Mouse (Mus musculus): ENCODE results near the gene Fam198b. TPM values are rescaled to one million over a fixed set of nuclear protein-coding genes. Genes with fewer than 3 reads are reported as not detected.

The Fam198b gene
- polyA plus RNA-seq, 1 experiment from 2014 or later, result 44.4 TPM

DNA sequence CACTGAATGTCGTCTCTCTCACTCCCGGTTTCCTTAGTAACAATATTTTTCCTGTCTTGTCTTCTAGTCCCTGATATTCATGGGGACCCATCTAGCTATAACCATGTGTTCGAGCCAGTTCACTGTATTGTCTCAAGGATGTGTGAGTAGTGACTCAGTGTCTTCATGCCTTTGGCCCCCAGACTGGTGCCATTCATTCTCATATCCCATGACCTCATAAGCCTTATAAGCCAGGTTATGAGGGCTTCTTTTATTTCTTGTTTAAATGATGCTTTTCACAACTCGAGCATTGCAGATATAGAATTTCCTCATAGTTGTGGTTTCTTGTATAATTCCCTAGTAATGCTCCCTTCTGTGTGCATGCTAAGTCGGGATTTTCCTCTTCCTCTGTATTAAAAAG is 31.9 kb downstream of the Fam198b start:
- 80% methylated on average over 5 of the region's 5 CpGs for WGBS (ENCODE audit: insufficient replicate concordance)
- ATAC-seq (replicated peaks; ENCODE audit: insufficient number of reproducible peaks, low FRiP score, low TSS enrichment), result no peak
- peaks cover 10% of the 10 kb centered on the region for H3K36me3 ChIP-seq (ENCODE audit: control insufficient read depth, insufficient read depth, low read length)

DNA sequence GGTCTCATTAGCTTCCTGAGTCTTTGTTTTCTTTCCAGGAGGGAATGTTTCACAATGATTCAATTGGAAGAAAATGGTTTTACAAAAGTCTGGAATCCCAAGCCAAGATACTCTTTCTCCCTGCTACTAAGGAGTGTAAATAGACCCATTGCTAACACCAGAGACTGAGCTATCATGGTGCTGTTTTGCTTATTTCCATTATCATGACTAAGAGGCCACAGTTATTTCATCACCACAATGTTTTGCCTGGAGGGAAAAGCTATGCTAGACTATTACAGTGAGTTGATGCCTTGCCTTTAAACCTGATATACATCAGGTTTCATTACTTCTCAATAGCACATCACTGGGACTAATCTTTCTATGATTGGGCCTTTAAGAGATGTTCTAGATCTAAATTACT is 34.4 kb downstream of the Fam198b start:
- no peak overlapping the region for H3K27ac ChIP-seq (ENCODE audit: low read depth, low read length)
- no peaks in the 10 kb centered on the region for H3K9me3 ChIP-seq (replicated peaks; ENCODE audit: control insufficient read depth, low read length)
- ATAC-seq (replicated peaks; ENCODE audit: insufficient number of reproducible peaks, low FRiP score, low TSS enrichment), result no peak
- peaks cover 12% of the 10 kb centered on the region for H3K4me1 ChIP-seq (ENCODE audit: control insufficient read depth, insufficient read depth, low read length)
- H3K4me2 ChIP-seq, result no peak overlapping the region
- H3K9ac ChIP-seq (ENCODE audit: low read depth, low read length), result no peak overlapping the region
- no peak overlapping the region for H3K4me3 ChIP-seq (ENCODE audit: low read depth, low read length)
- H3K36me3 ChIP-seq (ENCODE audit: control insufficient read depth, insufficient read depth, low read length), result peaks cover 7% of the 10 kb centered on the region
- no peaks in the 10 kb centered on the region for H3K27me3 ChIP-seq (ENCODE audit: control insufficient read depth, insufficient read depth, low read length)

More for the DNA sequence above, 31.9 kb downstream of the Fam198b start:
- Histone ChIP-seq H3K27me3 (ENCODE audit: control insufficient read depth, insufficient read depth, low read length) (no peaks in the 10 kb centered on the region), H3K27ac (ENCODE audit: low read depth, low read length) (no peak overlapping the region), H3K4me3 (ENCODE audit: low read depth, low read length) (no peak overlapping the region), H3K9me3 (replicated peaks; ENCODE audit: control insufficient read depth, low read length) (no peaks in the 10 kb centered on the region), H3K9ac (ENCODE audit: low read depth, low read length) (no peak overlapping the region), H3K4me1 (ENCODE audit: control insufficient read depth, insufficient read depth, low read length) (no peaks in the 10 kb centered on the region), H3K4me2 (no peak overlapping the region)

DNA sequence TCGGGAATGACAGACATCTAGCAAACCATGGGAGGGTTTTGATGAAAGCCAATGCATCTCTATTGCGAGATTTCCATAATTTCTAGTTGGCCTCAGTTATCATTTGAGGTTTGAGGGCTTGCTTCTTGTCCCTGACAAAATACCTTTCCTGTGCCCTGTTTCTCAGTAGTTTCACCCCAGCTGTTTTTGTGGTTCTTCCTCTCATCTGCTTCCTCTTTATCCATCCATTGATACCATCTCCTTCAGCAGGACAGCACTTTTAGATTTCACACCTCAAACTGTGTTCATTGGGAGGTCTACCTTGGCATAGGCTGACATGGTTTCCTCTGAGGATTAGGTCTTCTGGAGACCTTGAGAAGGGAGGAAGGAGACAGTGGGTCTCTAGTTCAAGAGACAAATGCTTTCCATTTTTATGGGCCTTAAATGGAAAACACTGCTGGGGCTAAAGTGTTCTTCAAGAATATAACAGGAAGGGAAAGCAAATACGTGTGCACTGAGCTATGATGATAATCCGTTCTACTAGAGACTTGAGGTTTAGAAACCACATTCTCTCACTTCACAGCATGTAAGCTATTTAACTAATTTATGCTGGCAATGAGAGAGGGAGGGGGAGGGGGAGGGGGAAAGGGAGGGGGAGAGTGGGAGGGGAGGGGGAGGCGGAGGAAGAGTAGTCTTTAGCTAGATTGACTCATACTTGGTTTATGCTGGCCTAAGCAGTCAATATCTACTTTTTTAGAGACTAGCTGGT is 41.8 kb downstream of the Fam198b start:
- Histone ChIP-seq H3K27ac (ENCODE audit: low read depth, low read length) (peak overlapping the region; percentile 25), H3K4me2 (no peak overlapping the region), H3K4me1 (ENCODE audit: control insufficient read depth, insufficient read depth, low read length) (peaks cover 24% of the 10 kb centered on the region), H3K36me3 (ENCODE audit: control insufficient read depth, insufficient read depth, low read length) (no peaks in the 10 kb centered on the region), H3K27me3 (ENCODE audit: control insufficient read depth, insufficient read depth, low read length) (no peaks in the 10 kb centered on the region), H3K9me3 (replicated peaks; ENCODE audit: control insufficient read depth, low read length) (no peaks in the 10 kb centered on the region), H3K9ac (ENCODE audit: low read depth, low read length) (no peak overlapping the region), H3K4me3 (ENCODE audit: low read depth, low read length) (no peak overlapping the region)
- WGBS (ENCODE audit: insufficient replicate concordance), result 71% methylated on average over 5 of the region's 5 CpGs
- no peak for ATAC-seq (replicated peaks; ENCODE audit: insufficient number of reproducible peaks, low FRiP score, low TSS enrichment)

DNA sequence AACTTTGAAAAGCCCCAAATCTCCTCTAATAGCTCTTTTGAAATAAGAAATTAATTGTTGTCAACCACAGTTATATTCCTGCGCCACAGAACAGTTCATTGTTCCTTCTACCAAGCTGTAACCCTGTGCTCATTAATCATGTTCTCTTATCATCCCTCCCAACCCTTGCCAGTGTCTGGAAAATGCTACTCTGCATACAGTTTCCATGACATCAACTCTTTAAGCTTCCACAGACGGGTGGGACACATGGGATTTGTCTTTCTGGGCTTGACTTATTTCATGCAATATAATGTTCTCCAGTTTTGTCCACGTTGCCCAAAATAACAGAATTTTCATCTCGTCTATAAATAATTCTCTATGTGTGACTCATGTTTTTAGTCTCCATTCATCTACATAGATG is 42.7 kb downstream of the Fam198b start:
- H3K36me3 ChIP-seq (ENCODE audit: control insufficient read depth, insufficient read depth, low read length), result no peaks in the 10 kb centered on the region
- ATAC-seq (replicated peaks; ENCODE audit: insufficient number of reproducible peaks, low FRiP score, low TSS enrichment), result 0 out of 2 replicates have a peak, but pooled peaks have one; percentile 61

DNA sequence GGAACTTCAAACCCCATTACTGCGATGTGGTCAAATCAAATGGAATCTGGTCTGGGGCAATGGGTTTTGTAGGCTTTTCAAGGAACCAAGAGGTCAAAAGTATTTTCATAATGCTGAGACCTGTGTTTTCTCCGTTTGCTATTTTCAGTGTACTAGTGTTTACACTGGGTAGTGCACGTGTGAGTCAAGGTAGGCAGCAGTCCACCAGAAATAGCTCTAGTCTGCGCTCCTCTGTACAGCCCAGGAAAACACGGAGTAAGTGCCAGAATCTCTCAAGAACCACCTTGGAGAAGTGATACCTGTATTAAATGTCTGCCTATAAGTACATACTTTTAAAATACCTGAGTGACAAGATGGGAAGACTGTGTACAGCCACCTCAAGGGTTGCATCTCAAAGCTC is 44.1 kb downstream of the Fam198b start:
- H3K36me3 ChIP-seq (ENCODE audit: control insufficient read depth, insufficient read depth, low read length), result no peaks in the 10 kb centered on the region
- peaks cover 16% of the 10 kb centered on the region; the same call in 1 of the 2 replicates for H3K4me1 ChIP-seq (ENCODE audit: control insufficient read depth, insufficient read depth, low read length)
- ATAC-seq (replicated peaks; ENCODE audit: insufficient number of reproducible peaks, low FRiP score, low TSS enrichment), result no peak
- 67% methylated on average over 5 of the region's 5 CpGs for WGBS (ENCODE audit: insufficient replicate concordance)
- H3K4me3 ChIP-seq (ENCODE audit: low read depth, low read length), result no peak overlapping the region
- no peaks in the 10 kb centered on the region for H3K27me3 ChIP-seq (ENCODE audit: control insufficient read depth, insufficient read depth, low read length)
- no peak overlapping the region for H3K9ac ChIP-seq (ENCODE audit: low read depth, low read length)
- H3K27ac ChIP-seq (ENCODE audit: low read depth, low read length), result 0 out of 2 replicates have a peak overlapping the region, but pooled peaks have one; percentile 12
- no peaks in the 10 kb centered on the region for H3K9me3 ChIP-seq (replicated peaks; ENCODE audit: control insufficient read depth, low read length)
- no peak overlapping the region for H3K4me2 ChIP-seq

More for the DNA sequence above, 42.7 kb downstream of the Fam198b start:
- Histone ChIP-seq H3K4me1 (ENCODE audit: control insufficient read depth, insufficient read depth, low read length) (peaks cover 24% of the 10 kb centered on the region), H3K4me3 (ENCODE audit: low read depth, low read length) (no peak overlapping the region), H3K9ac (ENCODE audit: low read depth, low read length) (no peak overlapping the region), H3K9me3 (replicated peaks; ENCODE audit: control insufficient read depth, low read length) (no peaks in the 10 kb centered on the region), H3K27me3 (ENCODE audit: control insufficient read depth, insufficient read depth, low read length) (no peaks in the 10 kb centered on the region), H3K27ac (ENCODE audit: low read depth, low read length) (peak overlapping the region; percentile 25), H3K4me2 (no peak overlapping the region)
- WGBS (ENCODE audit: insufficient replicate concordance), result 47% methylated on average over 4 of the region's 4 CpGs

DNA sequence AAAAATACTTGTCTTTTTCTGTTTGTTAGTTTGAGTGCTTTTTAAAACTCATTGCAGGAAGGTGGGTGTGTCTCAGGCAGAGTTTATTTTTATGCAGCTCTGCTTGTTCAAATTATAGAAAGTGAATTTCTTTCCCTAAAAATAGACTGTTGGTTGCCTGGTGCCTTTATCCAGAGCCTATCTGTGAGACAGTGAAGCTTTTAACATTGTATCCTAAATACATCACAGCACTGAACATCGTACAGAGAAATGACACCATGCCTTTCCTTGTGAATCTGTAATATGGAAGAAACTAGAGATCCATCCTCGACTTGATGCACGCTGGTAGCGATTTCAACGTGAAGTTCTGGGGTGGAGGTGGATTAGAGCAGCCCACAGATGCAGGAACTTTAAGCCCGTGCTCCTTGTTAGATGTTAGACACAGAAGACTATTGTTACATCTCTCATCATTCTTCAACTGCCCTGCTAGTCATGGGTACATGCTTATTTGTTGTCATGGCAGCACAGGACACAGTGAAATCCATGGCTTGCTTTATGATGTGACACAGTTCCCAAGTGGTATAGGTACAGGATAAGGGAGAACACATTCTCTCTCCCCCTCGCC is 45.9 kb downstream of the Fam198b start:
- 48% methylated on average over 7 of the region's 7 CpGs for WGBS (ENCODE audit: insufficient replicate concordance)

DNA sequence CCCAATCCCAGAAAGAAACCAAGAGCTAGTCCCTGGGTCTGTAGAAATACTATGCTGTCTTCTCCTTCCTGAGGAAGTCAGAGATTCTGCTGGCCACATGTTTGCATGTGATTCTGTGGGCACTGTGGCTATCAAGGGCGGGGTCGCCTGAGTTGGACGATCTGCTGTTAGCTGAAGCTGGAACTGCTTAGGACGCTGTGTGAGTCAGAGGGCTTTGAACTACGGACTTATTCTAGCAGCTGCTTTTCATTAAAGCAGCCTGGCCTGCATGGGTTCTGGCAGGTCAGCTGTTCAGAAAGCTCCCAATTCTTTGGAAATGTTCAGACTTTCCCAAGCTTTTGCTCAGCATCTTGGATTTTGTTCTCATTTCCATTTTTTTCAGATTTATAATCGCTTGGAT is 51.9 kb downstream of the Fam198b start:
- 46% methylated on average over 6 of the region's 6 CpGs for WGBS (ENCODE audit: insufficient replicate concordance)
- H3K4me1 ChIP-seq (ENCODE audit: control insufficient read depth, insufficient read depth, low read length), result no peaks in the 10 kb centered on the region
- no peak for ATAC-seq (replicated peaks; ENCODE audit: insufficient number of reproducible peaks, low FRiP score, low TSS enrichment)
- H3K4me3 ChIP-seq (ENCODE audit: low read depth, low read length), result no peak overlapping the region
- H3K27ac ChIP-seq (ENCODE audit: low read depth, low read length), result no peak overlapping the region
- H3K9me3 ChIP-seq (replicated peaks; ENCODE audit: control insufficient read depth, low read length), result no peaks in the 10 kb centered on the region
- H3K27me3 ChIP-seq (ENCODE audit: control insufficient read depth, insufficient read depth, low read length), result no peaks in the 10 kb centered on the region
- no peak overlapping the region for H3K4me2 ChIP-seq
- H3K36me3 ChIP-seq (ENCODE audit: control insufficient read depth, insufficient read depth, low read length), result no peaks in the 10 kb centered on the region
- no peak overlapping the region for H3K9ac ChIP-seq (ENCODE audit: low read depth, low read length)

More for the DNA sequence above, 45.9 kb downstream of the Fam198b start:
- H3K27ac ChIP-seq (ENCODE audit: low read depth, low read length), result 0 out of 2 replicates have a peak overlapping the region, but pooled peaks have one; percentile 35
- no peak overlapping the region for H3K4me3 ChIP-seq (ENCODE audit: low read depth, low read length)
- H3K27me3 ChIP-seq (ENCODE audit: control insufficient read depth, insufficient read depth, low read length), result no peaks in the 10 kb centered on the region
- H3K9me3 ChIP-seq (replicated peaks; ENCODE audit: control insufficient read depth, low read length), result no peaks in the 10 kb centered on the region
- ATAC-seq (replicated peaks; ENCODE audit: insufficient number of reproducible peaks, low FRiP score, low TSS enrichment), result no peak
- H3K4me2 ChIP-seq, result no peak overlapping the region
- no peak overlapping the region for H3K9ac ChIP-seq (ENCODE audit: low read depth, low read length)
- no peaks in the 10 kb centered on the region for H3K36me3 ChIP-seq (ENCODE audit: control insufficient read depth, insufficient read depth, low read length)
- H3K4me1 ChIP-seq (ENCODE audit: control insufficient read depth, insufficient read depth, low read length), result peaks cover 11% of the 10 kb centered on the region; the same call in 1 of the 2 replicates

DNA sequence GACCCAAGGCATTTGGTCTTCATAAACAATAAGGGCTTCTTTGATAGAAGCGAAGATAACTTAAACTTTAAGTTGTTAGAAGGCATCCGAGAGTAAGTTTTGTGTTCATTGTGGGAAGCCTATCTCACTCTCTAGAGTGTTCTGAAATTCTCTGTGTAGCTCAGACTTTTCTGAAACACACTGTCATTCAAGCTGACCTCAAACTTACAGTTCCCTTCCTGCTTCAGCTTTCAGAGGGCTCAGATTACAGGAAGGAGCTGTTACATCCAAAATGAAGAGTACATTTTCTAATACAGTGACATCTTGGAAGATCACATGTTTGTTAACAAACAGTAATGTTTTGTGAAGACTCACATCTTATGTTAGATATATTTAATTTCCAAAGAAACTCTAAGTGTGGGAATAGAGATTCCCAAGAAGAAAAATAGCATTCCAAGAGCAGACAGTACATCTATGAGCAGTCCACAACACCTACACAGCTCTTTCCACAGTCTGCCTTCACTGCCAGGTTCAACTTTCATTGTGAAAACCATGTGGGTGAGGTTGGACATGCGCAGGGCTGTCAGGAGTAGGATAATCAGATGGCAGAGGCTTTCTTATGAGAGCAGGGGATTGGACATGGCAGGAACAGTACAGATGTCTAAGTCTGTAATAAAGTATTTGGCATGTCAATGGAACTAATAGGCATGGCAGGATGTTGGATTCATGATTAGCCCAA is 52.6 kb downstream of the Fam198b start:
- Histone ChIP-seq H3K4me2 (no peak overlapping the region), H3K9me3 (replicated peaks; ENCODE audit: control insufficient read depth, low read length) (no peaks in the 10 kb centered on the region), H3K36me3 (ENCODE audit: control insufficient read depth, insufficient read depth, low read length) (no peaks in the 10 kb centered on the region; the same call in 1 of the 2 replicates), H3K27ac (ENCODE audit: low read depth, low read length) (no peak overlapping the region), H3K9ac (ENCODE audit: low read depth, low read length) (no peak overlapping the region), H3K4me1 (ENCODE audit: control insufficient read depth, insufficient read depth, low read length) (no peaks in the 10 kb centered on the region), H3K27me3 (ENCODE audit: control insufficient read depth, insufficient read depth, low read length) (no peaks in the 10 kb centered on the region), H3K4me3 (ENCODE audit: low read depth, low read length) (no peak overlapping the region)
- no peak for ATAC-seq (replicated peaks; ENCODE audit: insufficient number of reproducible peaks, low FRiP score, low TSS enrichment)
- 90% methylated on average over 3 of the region's 3 CpGs for WGBS (ENCODE audit: insufficient replicate concordance)

Data from heart, embryonic 11.5 days (tissue).